Mouse (Mus musculus) spleen, adult 2 months (tissue): ENCODE measurements around the gene March6.

Experiments
- CTCF ChIP-seq: fragments of 200-500 bp; IDR thresholded peaks from 2 replicates; pipeline ENCODE4 v1.5.1; 2011; ENCODE audit warnings: mild to moderate bottlenecking, inconsistent platforms; ENCODE audit not compliant: insufficient read depth, insufficient read length, insufficient replicate concordance; ENCODE audit errors: extremely low read depth
- POLR2A ChIP-seq: fragments of 200-500 bp; IDR thresholded peaks from 2 replicates; pipeline ENCODE4 v1.6.1; 2011; ENCODE audit warnings: low read depth, low read length, inconsistent platforms

DNA sequence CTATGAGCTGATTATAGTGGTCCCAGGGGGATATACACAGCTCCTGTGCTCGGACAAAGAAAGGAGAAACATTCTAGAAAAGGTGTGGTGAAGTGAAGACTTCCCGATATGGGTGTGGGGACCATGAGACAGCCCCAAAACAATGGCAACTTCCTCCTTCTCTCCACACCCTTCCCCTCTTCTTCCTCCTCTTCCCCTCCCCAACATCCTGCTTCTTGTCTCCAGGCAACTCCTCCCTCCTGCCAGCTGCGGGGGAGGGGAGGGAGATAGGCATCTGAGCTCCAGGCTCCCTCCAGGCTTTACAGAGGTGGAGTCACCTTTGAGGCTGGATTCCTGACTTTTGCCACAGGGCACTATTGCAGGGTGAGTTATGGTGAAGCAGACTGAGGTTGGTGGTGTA lies 117.9 kb downstream of the March6 start:
- TF ChIP-seq CTCF (no peak), POLR2A (no peak)
